Mouse (Mus musculus) MEL (cell line): ENCODE data around the gene Lrp6. TPM values are rescaled to one million over a fixed set of nuclear protein-coding genes. Genes with fewer than 3 reads are reported as not detected.

Source experiments
- DNase-seq: peaks from one replicate; pipeline ENCODE4 v3.0.0; 2011; ENCODE audit warnings: low read depth, low spot score
- H3K27ac ChIP-seq: 2 replicates; pipeline ENCODE4 v1.5.1; 2012; ENCODE audit warnings: low read depth, mild to moderate bottlenecking, control low read depth, low read length, moderate library complexity; ENCODE audit not compliant: control insufficient read depth
- H3K27me3 ChIP-seq, 2 experiments: fragments of 150-350 bp in 1 of 2; sonication (generic) in 1 of 2; 2 replicates each; pipeline ENCODE4 v1.6.1; 2012; ENCODE audit warnings: low read length in 2 of 2, mild to moderate bottlenecking in 2 of 2, improper control_type of control experiment in 1 of 2, moderate library complexity in 1 of 2; ENCODE audit not compliant: insufficient read depth in 2 of 2, control insufficient read depth in 1 of 2
- H3K36me3 ChIP-seq, 2 experiments: 2 replicates each; pipeline ENCODE4 v1.6.1; 2012 to 2014; ENCODE audit warnings: low read length in 2 of 2, improper control_type of control experiment in 1 of 2, inconsistent platforms in 1 of 2, mild to moderate bottlenecking in 1 of 2; ENCODE audit not compliant: insufficient read depth in 2 of 2, control insufficient read depth in 1 of 2
- H3K4me1 ChIP-seq, 2 experiments: fragments of 150-350 bp in 1 of 2; sonication (generic) in 1 of 2; 2 replicates each; pipeline ENCODE4 v1.6.1; 2012; ENCODE audit warnings: low read length in 2 of 2, improper control_type of control experiment in 1 of 2, mild to moderate bottlenecking in 1 of 2; ENCODE audit not compliant: insufficient read depth in 2 of 2, control insufficient read depth in 1 of 2
- H3K4me3 ChIP-seq, 2 experiments: fragments of 150-350 bp in 1 of 2; sonication (generic) in 1 of 2; 2 replicates each; pipeline ENCODE4 v1.5.1; 2012; ENCODE audit warnings: low read depth in 2 of 2, low read length in 2 of 2, mild to moderate bottlenecking in 2 of 2, moderate library complexity in 2 of 2, control low read depth in 1 of 2, improper control_type of control experiment in 1 of 2; ENCODE audit not compliant: control insufficient read depth in 1 of 2, insufficient read depth in 1 of 2
- H3K79me2 ChIP-seq: 2 replicates; pipeline ENCODE4 v1.6.1; 2012; ENCODE audit warnings: mild to moderate bottlenecking, low read length, moderate library complexity; ENCODE audit not compliant: control insufficient read depth, poor library complexity, insufficient read depth
- H3K9ac ChIP-seq: 2 replicates; pipeline ENCODE4 v1.6.1; 2012; ENCODE audit warnings: low read depth, mild to moderate bottlenecking, control low read depth, low read length, moderate library complexity; ENCODE audit not compliant: control insufficient read depth, poor library complexity, severe bottlenecking
- H3K9me3 ChIP-seq: fragments of 150-350 bp; sonication (generic); replicated peaks from 2 replicates; pipeline ENCODE4 v1.6.1; 2012; ENCODE audit warnings: mild to moderate bottlenecking, low read length, improper control_type of control experiment, moderate library complexity; ENCODE audit not compliant: insufficient read depth
- CHD1 ChIP-seq: IDR thresholded peaks from 2 replicates; pipeline ENCODE4 v1.6.1; 2012; ENCODE audit warnings: low read depth, mild to moderate bottlenecking, inconsistent platforms, low read length, improper control_type of control experiment
- CHD2 ChIP-seq: IDR thresholded peaks from 2 replicates; pipeline ENCODE4 v1.6.1; 2011; ENCODE audit warnings: low read length, improper control_type of control experiment
- CTCF ChIP-seq, 3 experiments: IDR thresholded peaks in 2 of 3; conservative IDR thresholded peaks in 1 of 3; 2 replicates each; pipeline ENCODE4 v1.5.1; 2011 to 2012; ENCODE audit warnings: low read length in 3 of 3, low read depth in 2 of 3, mild to moderate bottlenecking in 2 of 3, improper control_type of control experiment in 1 of 3, inconsistent platforms in 1 of 3, mixed read lengths in 1 of 3, moderate library complexity in 1 of 3; ENCODE audit not compliant: control insufficient read depth in 1 of 3, insufficient read depth in 1 of 3, poor library complexity in 1 of 3, severe bottlenecking in 1 of 3
- E2F4 ChIP-seq: IDR thresholded peaks from 2 replicates; pipeline ENCODE4 v1.6.1; 2011; ENCODE audit warnings: low read depth, low read length, improper control_type of control experiment, borderline replicate concordance
- ELF1 ChIP-seq: IDR thresholded peaks from 2 replicates; pipeline ENCODE4 v1.6.1; 2014; ENCODE audit warnings: low read depth, mild to moderate bottlenecking, inconsistent platforms, low read length, improper control_type of control experiment, moderate library complexity
- GABPA ChIP-seq: IDR thresholded peaks from 2 replicates; pipeline ENCODE4 v1.6.1; 2012; ENCODE audit warnings: low read depth, mild to moderate bottlenecking, inconsistent platforms, low read length, improper control_type of control experiment, moderate library complexity
- HCFC1 ChIP-seq: IDR thresholded peaks from 2 replicates; pipeline ENCODE4 v1.6.1; 2012; ENCODE audit warnings: low read depth, mild to moderate bottlenecking, inconsistent platforms, low read length, improper control_type of control experiment, moderate library complexity
- JUND ChIP-seq: IDR thresholded peaks from 2 replicates; pipeline ENCODE4 v1.6.1; 2011; ENCODE audit warnings: low read depth, mild to moderate bottlenecking, improper control_type of control experiment, low read length
- KAT2A ChIP-seq: conservative IDR thresholded peaks from 2 replicates; pipeline ENCODE4 v1.6.1; 2012; ENCODE audit warnings: low read depth, low read length, improper control_type of control experiment, inconsistent platforms
- MAFK ChIP-seq: IDR thresholded peaks from 2 replicates; pipeline ENCODE4 v1.6.1; 2011; ENCODE audit warnings: low read depth, mild to moderate bottlenecking, low read length, improper control_type of control experiment, borderline replicate concordance
- MAX ChIP-seq: IDR thresholded peaks from 2 replicates; pipeline ENCODE4 v1.6.1; 2011; ENCODE audit warnings: low read length, improper control_type of control experiment
- MAZ ChIP-seq: IDR thresholded peaks from 2 replicates; pipeline ENCODE4 v1.6.1; 2012; ENCODE audit warnings: low read depth, mild to moderate bottlenecking, inconsistent platforms, low read length, improper control_type of control experiment
- MEF2A ChIP-seq: IDR thresholded peaks from 2 replicates; pipeline ENCODE4 v1.6.1; 2014; ENCODE audit warnings: low read depth, mild to moderate bottlenecking, inconsistent platforms, low read length, improper control_type of control experiment; ENCODE audit not compliant: poor library complexity, insufficient replicate concordance, severe bottlenecking; ENCODE audit errors: extremely low read depth
- MXI1 ChIP-seq: IDR thresholded peaks from 2 replicates; pipeline ENCODE4 v1.6.1; 2011; ENCODE audit warnings: mild to moderate bottlenecking, low read depth, low read length, improper control_type of control experiment
- MYB ChIP-seq: IDR thresholded peaks from 2 replicates; pipeline ENCODE4 v1.6.1; 2011; ENCODE audit warnings: mild to moderate bottlenecking, low read depth, low read length, improper control_type of control experiment
- MYC ChIP-seq: IDR thresholded peaks from 2 replicates; pipeline ENCODE4 v1.6.1; 2011; ENCODE audit warnings: low read depth, mild to moderate bottlenecking, low read length, improper control_type of control experiment, moderate library complexity
- NELFE ChIP-seq: IDR thresholded peaks from 2 replicates; pipeline ENCODE4 v1.6.1; 2011; ENCODE audit warnings: low read depth, low read length, improper control_type of control experiment
- NRF1 ChIP-seq: IDR thresholded peaks from 2 replicates; pipeline ENCODE4 v1.6.1; 2014; ENCODE audit warnings: low read depth, mild to moderate bottlenecking, inconsistent platforms, low read length, improper control_type of control experiment, moderate library complexity; ENCODE audit not compliant: poor library complexity, insufficient read depth, severe bottlenecking
- POLR2A ChIP-seq, 2 experiments: IDR thresholded peaks; 2 replicates each; pipeline ENCODE4 v1.6.1; 2011 to 2012; ENCODE audit warnings: low read length in 2 of 2, mild to moderate bottlenecking in 2 of 2, control low read depth in 1 of 2, improper control_type of control experiment in 1 of 2, low read depth in 1 of 2, moderate library complexity in 1 of 2; ENCODE audit not compliant: control insufficient read depth in 1 of 2, insufficient read depth in 1 of 2, poor library complexity in 1 of 2
- POLR2AphosphoS2 ChIP-seq: IDR thresholded peaks from 2 replicates; pipeline ENCODE4 v1.6.1; 2011; ENCODE audit warnings: low read length, improper control_type of control experiment
- POLR2AphosphoS5 ChIP-seq: IDR thresholded peaks from 2 replicates; pipeline ENCODE4 v1.6.1; 2012; ENCODE audit warnings: low read depth, borderline replicate concordance, mild to moderate bottlenecking, inconsistent platforms, low read length, moderate library complexity, mixed read lengths
- SIN3A ChIP-seq: IDR thresholded peaks from 2 replicates; pipeline ENCODE4 v1.6.1; 2012; ENCODE audit warnings: low read length, improper control_type of control experiment, inconsistent platforms
- TCF12 ChIP-seq: IDR thresholded peaks from 2 replicates; pipeline ENCODE4 v1.6.1; 2014; ENCODE audit warnings: low read depth, mild to moderate bottlenecking, inconsistent platforms, low read length, improper control_type of control experiment, moderate library complexity
- USF1 ChIP-seq: IDR thresholded peaks from 2 replicates; pipeline ENCODE4 v1.6.1; 2014; ENCODE audit warnings: low read depth, mild to moderate bottlenecking, inconsistent platforms, low read length, improper control_type of control experiment, moderate library complexity
- ZC3H11A ChIP-seq: IDR thresholded peaks from 2 replicates; pipeline ENCODE4 v1.6.1; 2012; ENCODE audit warnings: low read depth, mild to moderate bottlenecking, inconsistent platforms, low read length, improper control_type of control experiment
- ZKSCAN1 ChIP-seq: IDR thresholded peaks from 2 replicates; pipeline ENCODE4 v1.6.1; 2012; ENCODE audit warnings: low read depth, mild to moderate bottlenecking, inconsistent platforms, low read length, improper control_type of control experiment, moderate library complexity
- ZMIZ1 ChIP-seq: IDR thresholded peaks from 2 replicates; pipeline ENCODE4 v1.6.1; 2012; ENCODE audit warnings: low read depth, mild to moderate bottlenecking, inconsistent platforms, low read length, improper control_type of control experiment, moderate library complexity
- polyA plus RNA-seq, 2 experiments: library from polyadenylated mRNA; stranded (reverse) in 1 of 2; unstranded in 1 of 2; fragments of >175 nt in 1 of 2; fragments of >200 nt in 1 of 2; gene quantifications; 2 replicates each; pipeline versions ENCODE4 v1.2.1 to v1.2.4; 2012; ENCODE audit warnings: low replicate concordance in 2 of 2, low read depth in 1 of 2; ENCODE audit not compliant: insufficient read length in 2 of 2, insufficient read depth in 1 of 2, missing spikeins in 1 of 2
- total RNA-seq: library from RNA; depleted of rRNA; stranded (reverse); fragments of 300-350 nt; gene quantifications from 2 replicates; pipeline ENCODE4 v1.2.3, GENCODE M21; 2012

The Lrp6 gene
- total and polyA plus RNA-seq, 3 experiments = 13.1 to 25.7 (median 17.2) TPM

DNA sequence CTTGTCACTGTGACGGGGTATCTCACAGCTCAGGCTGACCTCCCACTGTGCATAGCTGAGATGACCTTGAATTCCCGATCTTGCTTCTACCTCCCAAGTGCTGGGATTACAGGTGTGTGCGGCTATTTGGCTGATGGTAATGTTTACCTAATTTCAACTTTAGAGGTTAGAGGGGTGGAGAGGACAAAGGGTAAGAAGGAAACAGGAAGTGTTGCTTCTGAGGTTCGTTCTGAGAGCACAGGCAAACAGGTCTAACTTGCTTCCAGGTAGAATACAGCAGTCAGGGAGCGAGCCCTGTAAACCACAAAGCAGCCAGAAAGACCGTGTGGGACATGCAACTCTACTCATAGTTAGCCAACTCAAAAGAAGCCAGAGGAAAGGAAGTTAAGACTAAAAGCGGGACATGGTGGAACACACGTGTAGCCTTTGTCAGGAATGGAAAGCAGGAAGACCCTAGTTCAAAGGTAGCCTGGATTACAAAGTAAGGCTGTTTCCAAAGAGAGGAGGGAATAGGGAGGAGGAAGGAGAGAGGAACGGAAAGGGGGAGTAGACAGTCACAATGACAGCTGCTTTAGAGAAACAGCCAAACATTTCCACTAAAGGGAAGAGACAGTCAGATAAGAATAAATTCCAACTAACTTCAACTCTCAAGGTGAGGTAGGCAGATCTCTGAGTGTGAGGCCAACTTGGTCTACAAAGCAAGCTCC is 123.4 kb downstream of the Lrp6 start:
- no peaks in the 10 kb centered on the region for H3K27me3 ChIP-seq
- TF ChIP-seq GABPA (no peak), CHD2 (no peak), ZC3H11A (no peak), ELF1 (no peak), NELFE (no peak), TCF12 (no peak), E2F4 (no peak), ZMIZ1 (no peak), SIN3A (no peak), HCFC1 (no peak), NRF1 (no peak), JUND (no peak), POLR2A (IDR thresholded peaks at IDR 0.05; ENCODE audit: control insufficient read depth in 1 of 2, insufficient read depth in 1 of 2, low read depth in 1 of 2, low read length in 2 of 2, poor library complexity in 1 of 2) (no peak), MAX (no peak), POLR2AphosphoS5 (no peak), POLR2AphosphoS2 (no peak), MEF2A (no peak), ZKSCAN1 (no peak), MAZ (no peak), USF1 (no peak)
- H3K9ac ChIP-seq = no peak overlapping the region
- H3K4me3 ChIP-seq = no peak overlapping the region
- H3K4me1 ChIP-seq = peaks cover 0 to 3% of the 10 kb centered on the region in 2 experiments; a peak in 1 of 4 replicates
- no peaks in the 10 kb centered on the region for H3K79me2 ChIP-seq
- no peak for DNase-seq
- H3K27ac ChIP-seq = no peak overlapping the region
- H3K9me3 ChIP-seq = no peaks in the 10 kb centered on the region
- peaks cover 0 to 3% of the 10 kb centered on the region in 2 experiments; a peak in 1 of 4 replicates for H3K36me3 ChIP-seq

DNA sequence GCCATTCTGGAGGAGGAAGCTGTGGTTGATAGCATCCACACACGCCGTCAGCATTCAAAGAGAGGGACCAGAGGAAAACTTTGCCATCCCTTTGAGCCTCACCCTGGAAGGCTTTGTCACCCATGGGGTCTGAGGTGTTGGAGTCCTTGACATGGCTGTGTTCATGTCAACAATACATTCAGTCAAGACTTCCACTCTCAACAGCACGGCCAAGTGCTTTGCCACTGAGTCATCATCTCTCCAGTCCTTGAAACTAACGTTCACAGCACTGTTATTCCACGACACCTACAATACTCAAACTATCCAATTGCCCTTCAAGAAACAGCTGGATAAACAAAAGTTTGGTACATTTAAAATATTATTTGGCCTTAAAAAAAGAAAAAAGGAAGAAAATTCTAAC is 124.5 kb downstream of the Lrp6 start:
- no peak for DNase-seq
- Histone ChIP-seq H3K27me3 (no peaks in the 10 kb centered on the region), H3K27ac (no peak overlapping the region), H3K36me3 (peaks cover 0 to 3% of the 10 kb centered on the region in 2 experiments; a peak in 1 of 4 replicates), H3K9me3 (no peaks in the 10 kb centered on the region), H3K4me3 (no peak overlapping the region), H3K79me2 (no peaks in the 10 kb centered on the region), H3K4me1 (peaks cover 0 to 4% of the 10 kb centered on the region in 2 experiments; a peak in 2 of 4 replicates), H3K9ac (no peak overlapping the region)
- TF ChIP-seq NRF1 (no peak), CHD1 (no peak), HCFC1 (no peak), MYC (no peak), MAFK (no peak), ZC3H11A (no peak), USF1 (no peak), ZMIZ1 (no peak), CTCF (IDR thresholded peaks at IDR 0.05 in 2 of 3, conservative IDR thresholded peaks at IDR 0.05 in 1 of 3; ENCODE audit: control insufficient read depth in 1 of 3, insufficient read depth in 1 of 3, low read depth in 2 of 3, low read length in 3 of 3, poor library complexity in 1 of 3, severe bottlenecking in 1 of 3) (no peak), POLR2AphosphoS5 (no peak), GABPA (no peak), JUND (no peak), MXI1 (no peak), ELF1 (no peak), MYB (no peak), KAT2A (no peak), MAX (no peak)
